Mouse (Mus musculus): ENCODE results near the gene Fam234b.

DNA sequence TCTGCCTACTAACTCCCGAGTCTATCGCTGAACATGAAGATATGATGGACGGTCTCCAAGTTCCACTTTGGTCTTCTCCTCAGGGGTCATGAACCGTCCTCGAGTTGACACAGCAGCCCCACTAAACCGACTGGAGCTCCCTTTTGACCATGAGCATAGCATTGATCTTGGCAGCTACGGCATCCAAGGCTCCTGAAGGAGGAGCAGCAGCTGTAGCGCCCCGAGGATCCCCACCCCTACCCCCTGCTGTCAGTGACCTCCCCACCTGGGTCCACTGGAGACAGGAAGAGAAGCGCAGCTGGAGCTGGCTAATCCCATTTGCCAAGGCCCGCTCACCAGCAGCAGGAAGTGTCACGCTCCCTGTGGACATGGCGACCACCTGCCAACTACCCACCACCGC lies 26.0 kb upstream of the Fam234b start:
- no peak for TF ChIP-seq CTCF (IDR thresholded peaks at IDR 0.05; ENCODE audit: low read depth)
- no peak for TF ChIP-seq EP300 (IDR thresholded peaks at IDR 0.05; ENCODE audit: low read depth)

Measured in liver, postnatal 0 days (tissue).